Mouse (Mus musculus): ENCODE results near the gene Lef1. TPM values are rescaled to one million over a fixed set of nuclear protein-coding genes. Genes with fewer than 3 reads are reported as not detected.

Lef1 gene
- polyA plus RNA-seq, 1 experiment from 2014 or later, result 37.1 TPM

DNA sequence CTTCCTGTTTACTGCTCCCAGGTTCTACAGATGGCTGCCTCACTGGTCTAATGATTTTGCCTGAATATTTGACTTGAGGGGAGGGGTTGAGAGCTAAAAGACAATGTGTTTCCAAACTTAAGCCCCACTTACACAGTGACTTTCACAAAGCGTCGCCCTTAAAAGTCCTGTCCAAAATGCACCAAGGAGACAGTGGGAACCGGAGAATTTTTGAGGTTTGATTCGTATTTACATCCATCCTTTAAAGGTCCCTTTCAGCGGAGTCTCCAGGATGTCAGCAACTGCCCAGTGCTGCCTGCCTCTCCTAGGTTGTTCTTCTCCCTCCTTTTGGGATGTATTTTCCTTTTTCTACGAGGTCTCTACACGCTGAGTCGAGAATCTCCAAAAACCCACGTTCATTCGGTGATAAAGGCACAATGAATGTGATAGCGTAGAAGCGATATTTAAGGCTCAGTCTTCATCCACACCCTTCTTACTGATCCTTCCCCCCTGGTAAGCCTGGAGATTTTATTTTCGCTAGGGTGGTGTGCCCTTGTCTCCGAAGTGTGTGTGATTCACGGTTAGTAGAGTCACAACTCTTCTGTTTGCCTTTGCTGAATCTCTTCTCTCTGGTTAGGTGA, 1.1 kb upstream of the Lef1 start:
- Histone ChIP-seq H3K27me3 (peaks cover 49% of the 10 kb centered on the region), H3K27ac (no peak overlapping the region), H3K4me2 (peak overlapping the region; percentile 95), H3K36me3 (no peaks in the 10 kb centered on the region), H3K4me1 (peaks cover 52% of the 10 kb centered on the region), H3K9ac (no peak overlapping the region), H3K4me3 (peak overlapping the region; percentile 64), H3K9me3 (no peaks in the 10 kb centered on the region)
- WGBS, result 7% methylated on average over 15 of the region's 15 CpGs
- ATAC-seq (ENCODE audit: insufficient number of reproducible peaks, low FRiP score, low TSS enrichment, low read depth), result no peak

DNA sequence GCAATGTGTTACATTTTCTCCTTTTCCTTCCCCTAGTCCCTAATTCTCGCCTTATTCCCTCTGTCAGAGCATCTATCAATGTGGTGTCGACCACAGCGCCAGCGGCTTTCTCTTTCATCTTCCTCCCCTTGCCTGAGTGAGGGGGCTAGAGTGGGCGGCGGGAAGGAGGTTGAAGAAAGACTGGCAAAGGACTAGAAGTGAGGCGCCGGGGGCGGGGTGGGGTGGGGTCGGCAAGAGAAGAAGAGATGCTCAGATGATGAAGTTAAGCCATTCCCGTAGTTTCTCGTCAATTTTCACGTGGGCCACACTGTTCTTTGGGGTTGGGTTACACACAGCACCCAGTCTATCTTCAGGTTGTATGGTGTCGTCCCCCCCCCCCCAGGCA, 593 bp upstream of the Lef1 start:
- WGBS, result 0% methylated on average over 12 of the region's 14 CpGs
- H3K27me3 ChIP-seq, result peaks cover 48% of the 10 kb centered on the region
- H3K9me3 ChIP-seq, result no peaks in the 10 kb centered on the region
- ATAC-seq (ENCODE audit: insufficient number of reproducible peaks, low FRiP score, low TSS enrichment, low read depth), result no peak
- H3K36me3 ChIP-seq, result no peaks in the 10 kb centered on the region
- peak overlapping the region; percentile 64 for H3K4me3 ChIP-seq
- peak overlapping the region; percentile 95 for H3K4me2 ChIP-seq
- no peak overlapping the region for H3K27ac ChIP-seq
- H3K4me1 ChIP-seq, result peaks cover 52% of the 10 kb centered on the region
- no peak overlapping the region for H3K9ac ChIP-seq

DNA sequence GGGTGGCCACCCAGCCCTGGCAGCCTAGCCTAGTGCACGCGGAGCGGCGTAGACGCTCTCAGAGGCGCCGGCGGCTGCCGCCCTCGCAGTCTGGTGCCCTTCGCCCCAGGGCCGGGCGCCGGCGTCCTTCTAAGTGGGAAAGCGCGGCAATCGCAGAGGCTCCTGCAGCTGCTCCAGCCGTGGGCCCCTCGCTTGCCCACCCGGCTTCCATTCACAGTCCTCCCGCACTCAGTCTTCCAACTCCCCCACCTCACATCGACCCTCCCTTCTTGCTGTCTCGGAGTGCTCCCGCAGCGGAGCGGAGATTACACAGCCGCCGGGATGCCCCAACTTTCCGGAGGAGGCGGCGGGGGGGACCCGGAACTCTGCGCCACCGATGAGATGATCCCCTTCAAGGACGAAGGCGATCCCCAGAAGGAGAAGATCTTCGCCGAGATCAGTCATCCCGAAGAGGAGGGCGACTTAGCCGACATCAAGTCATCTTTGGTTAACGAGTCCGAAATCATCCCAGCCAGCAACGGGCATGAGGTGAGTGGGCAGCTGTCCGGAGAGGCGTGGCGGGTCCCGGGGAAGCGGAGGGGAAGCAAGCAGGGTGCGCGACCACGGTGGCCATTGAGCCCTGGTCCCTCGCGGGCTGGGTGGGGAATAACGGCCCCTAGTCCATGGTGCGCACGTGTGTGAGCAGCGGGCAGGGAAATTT, 1.0 kb downstream of the Lef1 start:
- no peaks in the 10 kb centered on the region for H3K9me3 ChIP-seq
- WGBS, result under 1% methylated on average over 59 of the region's 59 CpGs
- peak overlapping the region; percentile 64 for H3K4me3 ChIP-seq
- peaks cover 46% of the 10 kb centered on the region for H3K4me1 ChIP-seq
- H3K27me3 ChIP-seq, result peaks cover 37% of the 10 kb centered on the region
- peak overlapping the region; percentile 47 for H3K9ac ChIP-seq
- no peak for ATAC-seq (ENCODE audit: insufficient number of reproducible peaks, low FRiP score, low TSS enrichment, low read depth)
- H3K36me3 ChIP-seq, result no peaks in the 10 kb centered on the region
- peak overlapping the region; percentile 71 for H3K27ac ChIP-seq
- H3K4me2 ChIP-seq, result peak overlapping the region; percentile 95

DNA sequence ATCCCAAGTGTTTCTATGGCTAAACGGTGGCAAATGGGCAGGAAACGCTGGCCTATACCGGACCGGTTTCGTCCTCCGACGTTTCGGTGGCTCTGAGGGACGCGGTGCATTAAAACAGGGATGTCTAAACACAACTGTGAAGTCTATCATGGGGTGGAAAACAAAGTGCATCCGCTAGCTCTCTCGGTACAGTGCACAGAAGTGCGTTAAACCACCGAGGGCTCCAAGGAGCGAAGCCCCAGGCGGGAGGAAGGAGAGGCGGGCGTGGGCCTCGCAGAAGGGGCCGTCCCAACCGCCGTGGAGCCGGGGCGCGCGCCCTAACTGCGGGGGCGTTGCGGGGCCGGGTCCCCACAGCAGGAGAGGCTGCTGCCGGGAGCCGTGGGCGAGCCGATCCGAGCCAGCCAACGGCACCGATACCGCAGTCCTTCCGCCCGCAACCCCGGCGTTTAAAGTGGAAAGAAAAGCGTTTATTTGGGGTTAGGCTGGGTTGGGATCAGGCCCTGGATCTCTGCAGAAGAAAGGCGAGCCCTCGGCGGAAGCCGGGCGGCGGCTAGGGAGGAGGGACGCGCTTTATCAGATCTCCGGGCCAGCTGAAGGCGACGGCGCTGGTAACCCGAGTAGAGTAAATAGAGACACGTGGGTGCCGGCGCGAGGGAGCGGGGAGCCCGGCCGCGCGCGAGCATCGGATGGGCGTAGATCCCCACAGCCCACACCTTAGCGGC, 1.7 kb downstream of the Lef1 start:
- H3K4me1 ChIP-seq, result peaks cover 41% of the 10 kb centered on the region
- ATAC-seq (ENCODE audit: insufficient number of reproducible peaks, low FRiP score, low TSS enrichment, low read depth), result peak; percentile 45; the same call in 1 of the 2 replicates

DNA sequence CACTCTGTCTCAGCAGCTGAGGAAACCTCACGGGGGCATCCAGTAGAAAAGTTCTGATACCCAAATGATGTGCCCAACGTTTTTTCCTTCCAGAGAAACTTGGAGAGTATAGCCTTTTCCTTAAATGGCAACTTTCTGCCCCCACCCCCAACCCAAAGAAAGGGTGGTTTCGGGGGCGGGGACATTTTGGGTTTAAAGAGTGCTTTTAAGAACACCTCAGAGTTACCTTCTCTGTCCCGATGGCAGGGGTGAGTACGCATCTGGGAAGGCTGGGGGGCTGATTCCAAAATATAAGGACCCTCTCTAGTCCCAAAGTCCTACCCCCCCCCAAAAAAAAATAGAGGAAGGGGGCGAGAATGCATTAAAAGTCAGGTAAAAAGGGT, 2.3 kb downstream of the Lef1 start:
- H3K4me2 ChIP-seq, result peak overlapping the region; percentile 95
- H3K36me3 ChIP-seq, result no peaks in the 10 kb centered on the region
- peaks cover 35% of the 10 kb centered on the region for H3K4me1 ChIP-seq
- 2% methylated on average over 7 of the region's 7 CpGs for WGBS
- ATAC-seq (ENCODE audit: insufficient number of reproducible peaks, low FRiP score, low TSS enrichment, low read depth), result no peak
- H3K9me3 ChIP-seq, result no peaks in the 10 kb centered on the region
- H3K4me3 ChIP-seq, result peak overlapping the region; percentile 64
- peaks cover 25% of the 10 kb centered on the region for H3K27me3 ChIP-seq
- H3K27ac ChIP-seq, result no peak overlapping the region
- H3K9ac ChIP-seq, result peak overlapping the region; percentile 47

More for the DNA sequence above, 1.7 kb downstream of the Lef1 start:
- Histone ChIP-seq H3K27me3 (peaks cover 30% of the 10 kb centered on the region), H3K36me3 (no peaks in the 10 kb centered on the region), H3K4me2 (peak overlapping the region; percentile 95), H3K27ac (0 out of 2 replicates have a peak overlapping the region, but pooled peaks have one; percentile 2), H3K9me3 (no peaks in the 10 kb centered on the region), H3K9ac (peak overlapping the region; percentile 47), H3K4me3 (peak overlapping the region; percentile 64)
- WGBS, result under 1% methylated on average over 67 of the region's 69 CpGs

DNA sequence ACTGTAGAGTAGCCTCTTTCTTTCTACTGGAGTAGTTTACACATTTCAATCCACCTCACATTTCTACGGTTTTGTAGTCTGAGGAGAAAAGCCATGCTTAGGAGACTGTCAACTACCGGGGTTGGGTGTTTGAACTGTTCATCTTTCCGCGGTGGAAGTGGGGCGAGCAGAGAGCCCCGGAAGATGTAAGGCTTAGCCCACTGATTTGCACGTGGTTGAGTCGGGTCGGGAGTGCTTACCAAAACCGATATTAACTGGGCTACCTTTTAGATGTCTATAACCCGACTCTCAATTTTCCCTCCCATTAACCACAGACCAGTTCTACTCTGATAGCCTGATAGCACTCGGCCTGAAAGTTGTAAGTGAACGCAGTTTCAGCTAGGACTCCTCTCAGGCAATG, 2.8 kb downstream of the Lef1 start:
- Histone ChIP-seq H3K36me3 (no peaks in the 10 kb centered on the region), H3K27ac (no peak overlapping the region), H3K4me2 (peak overlapping the region; percentile 95), H3K4me3 (peak overlapping the region; percentile 64), H3K9ac (no peak overlapping the region), H3K27me3 (peaks cover 20% of the 10 kb centered on the region; the same call in 1 of the 2 replicates), H3K9me3 (no peaks in the 10 kb centered on the region), H3K4me1 (peaks cover 34% of the 10 kb centered on the region)
- 16% methylated on average over 13 of the region's 13 CpGs for WGBS
- ATAC-seq (ENCODE audit: insufficient number of reproducible peaks, low FRiP score, low TSS enrichment, low read depth), result no peak

DNA sequence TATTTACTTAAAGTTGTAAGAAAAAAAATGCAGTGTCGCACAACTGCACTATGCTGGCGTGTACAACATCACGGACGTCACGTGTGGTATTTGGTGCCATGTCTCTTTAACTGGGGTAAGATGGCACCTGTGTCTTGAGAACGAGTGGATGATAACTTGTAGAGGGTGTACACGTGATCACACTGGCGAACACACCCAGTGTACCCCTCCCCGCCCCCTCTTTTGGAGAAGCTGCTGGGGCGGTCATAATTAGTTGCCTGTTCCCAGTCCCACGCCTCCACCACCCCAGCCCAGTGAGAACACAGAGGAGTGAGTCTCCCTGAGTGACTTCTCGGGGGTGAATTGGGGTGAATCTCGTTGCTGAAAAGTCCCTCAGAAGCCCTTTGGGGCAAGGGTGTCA, 5.8 kb downstream of the Lef1 start:
- no peak for ATAC-seq (ENCODE audit: insufficient number of reproducible peaks, low FRiP score, low TSS enrichment, low read depth)
- H3K9me3 ChIP-seq, result no peaks in the 10 kb centered on the region
- H3K27ac ChIP-seq, result no peak overlapping the region
- no peak overlapping the region for H3K4me2 ChIP-seq
- no peak overlapping the region for H3K9ac ChIP-seq
- no peaks in the 10 kb centered on the region for H3K36me3 ChIP-seq
- no peaks in the 10 kb centered on the region for H3K27me3 ChIP-seq
- H3K4me1 ChIP-seq, result peaks cover 16% of the 10 kb centered on the region
- no peak overlapping the region for H3K4me3 ChIP-seq
- WGBS, result 78% methylated on average over 13 of the region's 13 CpGs

DNA sequence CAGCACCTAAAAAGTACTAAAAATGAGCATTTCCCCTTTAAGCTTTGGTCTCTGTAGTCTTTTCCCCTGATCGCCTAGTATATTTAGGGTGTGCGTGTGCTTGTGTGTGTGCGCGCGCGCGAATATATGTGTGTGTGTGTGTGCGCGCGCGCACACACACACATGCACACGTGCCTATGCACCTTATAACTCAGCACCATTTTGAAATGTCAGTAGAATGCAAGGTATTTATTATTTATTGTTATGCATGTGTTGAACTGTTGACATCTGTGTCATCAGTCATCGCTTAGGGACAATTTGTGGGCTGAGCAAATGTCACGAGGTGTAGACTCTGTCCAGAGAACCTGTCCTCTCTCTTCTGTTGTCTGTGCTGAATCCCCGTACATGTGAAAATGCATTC, 7.1 kb downstream of the Lef1 start:
- Histone ChIP-seq H3K4me3 (no peak overlapping the region), H3K9ac (no peak overlapping the region), H3K4me2 (no peak overlapping the region), H3K36me3 (no peaks in the 10 kb centered on the region), H3K27me3 (no peaks in the 10 kb centered on the region), H3K9me3 (no peaks in the 10 kb centered on the region), H3K4me1 (peaks cover 6% of the 10 kb centered on the region; the same call in 1 of the 2 replicates), H3K27ac (no peak overlapping the region)
- no peak for ATAC-seq (ENCODE audit: insufficient number of reproducible peaks, low FRiP score, low TSS enrichment, low read depth)
- 82% methylated on average over 15 of the region's 15 CpGs for WGBS

DNA sequence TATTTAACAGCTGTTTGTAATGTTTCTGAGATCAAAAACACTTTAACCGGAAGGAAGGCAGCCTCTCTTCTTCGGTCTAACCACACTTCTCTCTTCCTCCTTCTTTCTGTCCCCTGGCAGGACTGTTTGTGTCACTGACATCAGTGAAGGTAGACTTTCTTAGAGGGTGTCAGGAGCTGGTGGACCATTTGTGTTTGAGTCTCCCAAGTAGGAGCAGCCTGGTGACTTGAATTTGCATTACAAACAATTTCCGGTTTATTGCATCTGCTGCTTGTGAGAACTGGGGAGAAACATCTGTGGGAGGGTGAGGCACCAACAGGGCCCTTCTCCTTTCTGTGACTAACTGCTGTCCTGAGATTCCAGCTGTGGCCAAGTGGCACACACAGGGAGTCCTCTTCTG, 7.6 kb downstream of the Lef1 start:
- Histone ChIP-seq H3K4me3 (no peak overlapping the region), H3K27ac (no peak overlapping the region), H3K36me3 (peaks cover under 1% of the 10 kb centered on the region; the same call in 1 of the 2 replicates), H3K4me2 (no peak overlapping the region), H3K4me1 (0 out of 2 replicates have a peak, but pooled peaks cover 4% of the 10 kb centered on the region), H3K9me3 (no peaks in the 10 kb centered on the region), H3K9ac (no peak overlapping the region), H3K27me3 (no peaks in the 10 kb centered on the region)
- WGBS, result 51% methylated on average over 3 of the region's 3 CpGs
- ATAC-seq (ENCODE audit: insufficient number of reproducible peaks, low FRiP score, low TSS enrichment, low read depth), result no peak

DNA sequence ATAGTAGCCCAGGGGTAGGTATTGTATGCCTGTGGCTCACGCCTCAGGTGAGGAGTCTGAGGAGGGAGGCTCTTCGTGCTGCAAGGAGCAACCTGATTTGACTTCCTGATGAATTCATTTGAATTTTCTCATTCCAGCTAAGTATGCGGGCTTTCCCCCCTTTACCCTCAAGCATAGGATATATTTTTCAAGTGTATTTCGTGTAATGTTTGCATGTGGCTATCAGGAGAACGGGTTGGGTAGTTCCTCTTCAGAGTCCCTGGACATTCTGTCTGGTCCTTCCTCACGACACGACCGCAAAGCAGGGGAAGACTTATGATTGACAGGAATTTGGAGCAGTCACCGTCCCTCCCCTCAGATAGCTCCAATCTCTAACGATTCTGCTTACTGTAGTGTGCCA, 9.2 kb downstream of the Lef1 start:
- Histone ChIP-seq H3K9ac (no peak overlapping the region), H3K4me1 (0 out of 2 replicates have a peak, but pooled peaks cover 4% of the 10 kb centered on the region), H3K9me3 (no peaks in the 10 kb centered on the region), H3K27me3 (no peaks in the 10 kb centered on the region), H3K36me3 (peaks cover 8% of the 10 kb centered on the region; the same call in 1 of the 2 replicates), H3K4me3 (no peak overlapping the region), H3K4me2 (no peak overlapping the region), H3K27ac (no peak overlapping the region)
- 79% methylated on average over 10 of the region's 10 CpGs for WGBS
- no peak for ATAC-seq (ENCODE audit: insufficient number of reproducible peaks, low FRiP score, low TSS enrichment, low read depth)

DNA sequence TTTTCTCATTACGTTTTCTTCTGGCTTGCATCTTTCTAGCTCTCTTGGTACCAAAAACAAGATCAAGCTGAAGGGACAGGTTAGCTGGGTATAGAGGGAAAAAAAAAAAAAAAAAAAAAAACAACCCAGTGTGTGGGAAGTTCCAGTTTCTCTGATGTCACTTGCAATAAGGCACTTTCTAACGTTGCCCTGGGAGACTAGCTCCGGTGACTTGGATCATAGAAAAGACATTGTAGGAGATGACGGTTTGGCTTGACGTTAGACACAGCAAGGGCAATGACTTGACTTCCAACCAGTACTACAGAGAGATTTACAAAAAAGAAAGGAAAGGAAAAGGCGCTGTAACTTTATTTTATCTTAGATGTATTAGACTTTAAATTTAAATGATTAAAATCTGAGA, 13.2 kb downstream of the Lef1 start:
- no peak for ATAC-seq (ENCODE audit: insufficient number of reproducible peaks, low FRiP score, low TSS enrichment, low read depth)
- 92% methylated on average over 6 of the region's 6 CpGs for WGBS
- H3K9ac ChIP-seq, result no peak overlapping the region
- no peak overlapping the region for H3K27ac ChIP-seq
- peaks cover 8% of the 10 kb centered on the region; the same call in 1 of the 2 replicates for H3K36me3 ChIP-seq
- H3K27me3 ChIP-seq, result no peaks in the 10 kb centered on the region
- no peak overlapping the region for H3K4me3 ChIP-seq
- H3K9me3 ChIP-seq, result no peaks in the 10 kb centered on the region
- no peaks in the 10 kb centered on the region for H3K4me1 ChIP-seq
- no peak overlapping the region for H3K4me2 ChIP-seq

DNA sequence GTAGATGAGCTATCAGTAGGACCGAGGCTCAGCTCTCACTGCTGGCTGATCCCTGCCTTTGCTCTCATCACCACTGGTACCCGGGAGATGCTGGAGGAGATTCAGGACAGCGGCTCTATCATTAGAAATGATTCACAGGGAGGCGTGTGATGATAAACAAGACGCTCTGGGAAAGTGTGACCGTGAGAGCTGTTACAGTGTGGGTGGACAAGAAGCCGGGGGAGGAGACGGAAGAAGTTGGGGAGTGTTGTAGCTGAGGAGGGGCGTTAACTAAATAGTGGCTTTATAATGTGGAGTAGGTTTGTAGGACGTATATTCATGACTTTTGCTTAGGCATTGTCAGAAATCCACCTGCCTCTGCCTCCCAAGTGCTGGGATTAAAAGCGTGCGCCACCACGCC, 15.6 kb downstream of the Lef1 start:
- no peak overlapping the region for H3K27ac ChIP-seq
- peaks cover 8% of the 10 kb centered on the region; the same call in 1 of the 2 replicates for H3K36me3 ChIP-seq
- H3K4me2 ChIP-seq, result no peak overlapping the region
- 91% methylated on average over 13 of the region's 13 CpGs for WGBS
- H3K4me3 ChIP-seq, result no peak overlapping the region
- H3K4me1 ChIP-seq, result no peaks in the 10 kb centered on the region
- no peaks in the 10 kb centered on the region for H3K9me3 ChIP-seq
- no peak for ATAC-seq (ENCODE audit: insufficient number of reproducible peaks, low FRiP score, low TSS enrichment, low read depth)
- H3K27me3 ChIP-seq, result no peaks in the 10 kb centered on the region
- no peak overlapping the region for H3K9ac ChIP-seq
